Mouse (Mus musculus) embryonic facial prominence, embryonic 10.5 days (tissue): ENCODE measurements around the gene Cd200r3. TPM values are rescaled to one million over a fixed set of nuclear protein-coding genes. Genes with fewer than 3 reads are reported as not detected.

Experiments
- DNase-seq: peaks from one replicate; pipeline ENCODE4 v3.0.0-alpha.2; 2017; ENCODE audit warnings: low spot score
- H3K27ac ChIP-seq: fragments of 300-500 bp; sonication (generic); replicated peaks from 2 replicates; pipeline ENCODE4 v1.5.1; 2016; ENCODE audit warnings: mild to moderate bottlenecking
- H3K27me3 ChIP-seq: fragments of 300-500 bp; sonication (generic); replicated peaks from 2 replicates; pipeline ENCODE4 v1.6.1; 2016; ENCODE audit warnings: low read depth, mild to moderate bottlenecking; ENCODE audit not compliant: poor library complexity, severe bottlenecking
- H3K36me3 ChIP-seq: fragments of 300-500 bp; sonication (generic); replicated peaks from 2 replicates; pipeline ENCODE4 v1.6.1; 2016; ENCODE audit warnings: mild to moderate bottlenecking, moderate library complexity
- H3K4me1 ChIP-seq: fragments of 300-500 bp; sonication (generic); 2 replicates; pipeline ENCODE4 v1.6.1; 2016
- H3K4me3 ChIP-seq: fragments of 300-500 bp; sonication (generic); 2 replicates; pipeline ENCODE4 v1.5.1; 2016; ENCODE audit warnings: mild to moderate bottlenecking, moderate library complexity
- H3K9me3 ChIP-seq: fragments of 300-500 bp; sonication (generic); 2 replicates; pipeline ENCODE4 v1.6.1; 2016; ENCODE audit warnings: mild to moderate bottlenecking
- WGBS: fragments of 180-500 bp; shearing (Covaris S2); methylation state at CpG from one replicate; pipeline ENCODE4 v1.1.7; 2016; 5-methylcytosine and 5-hydroxymethylcytosine counted together
- polyA plus RNA-seq: library from polyadenylated mRNA; unstranded; fragments of >200 nt; fragmentation: Nextera tagmentation; extraction: Ambion mirVana; gene quantifications from 2 replicates; pipeline ENCODE4 v1.2.1, GENCODE M21; 2016

Gene Cd200r3
- not detected in 2 replicates for polyA plus RNA-seq

DNA sequence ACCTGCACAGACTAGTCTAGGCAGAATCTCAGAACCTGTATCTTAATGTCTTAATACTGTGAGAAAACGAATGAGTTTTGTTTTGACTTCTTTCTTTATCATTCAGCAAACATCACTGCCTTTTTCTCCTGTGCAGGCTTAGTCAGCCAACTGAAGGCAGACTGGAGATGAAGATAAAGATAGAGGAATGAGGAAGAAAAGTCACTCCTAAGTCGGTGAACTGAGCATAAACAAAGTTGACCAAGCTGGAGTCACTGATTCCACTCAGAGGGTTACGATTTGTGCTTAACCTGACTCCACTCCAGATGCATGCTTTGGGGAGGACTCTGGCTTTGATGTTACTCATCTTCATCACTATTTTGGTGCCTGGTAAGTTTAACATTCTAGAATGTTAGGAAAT lies at the start of gene Cd200r3:
TSS of gene Cd200r3 (plus strand) at position 211 of the 400 bp plus-strand sequence.
- Histone ChIP-seq H3K4me3 (no peak within 1 kb of the TSS), H3K4me1 (no peaks in the 10 kb centered on the region), H3K9me3 (no peaks in the 10 kb centered on the region), H3K27ac (no peak within 1 kb of the TSS), H3K36me3 (no peaks in the 10 kb centered on the region), H3K27me3 (no peaks in the 10 kb centered on the region)
- WGBS: 76% methylated on average over 3 of the region's 3 CpGs
- DNase-seq: no peak

DNA sequence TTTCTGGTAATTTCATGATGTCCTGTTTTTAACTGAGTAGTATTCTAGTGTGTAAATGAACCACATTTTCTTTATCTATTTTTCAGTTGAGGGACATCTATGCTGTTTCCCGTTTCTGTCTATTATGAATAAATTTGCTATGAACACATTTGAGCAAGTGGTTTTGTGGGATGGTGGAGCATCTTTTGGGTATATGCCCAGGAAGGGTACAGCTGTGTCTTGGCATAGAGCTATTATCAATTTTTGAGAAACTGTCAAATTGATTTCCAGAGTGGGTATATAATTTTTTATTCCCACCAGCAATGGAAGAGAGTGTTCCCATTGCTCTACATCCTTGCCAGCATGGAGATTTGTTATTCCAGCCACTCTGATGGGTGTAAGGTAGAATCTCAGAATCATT lies 11.5 kb upstream of the Cd200r3 start:
- Histone ChIP-seq H3K27ac (no peak overlapping the region), H3K27me3 (no peaks in the 10 kb centered on the region), H3K36me3 (no peaks in the 10 kb centered on the region), H3K4me1 (no peaks in the 10 kb centered on the region), H3K9me3 (no peaks in the 10 kb centered on the region), H3K4me3 (no peak overlapping the region)
- DNase-seq: no peak
- 96% methylated on average over 1 of the region's 1 CpGs for WGBS

DNA sequence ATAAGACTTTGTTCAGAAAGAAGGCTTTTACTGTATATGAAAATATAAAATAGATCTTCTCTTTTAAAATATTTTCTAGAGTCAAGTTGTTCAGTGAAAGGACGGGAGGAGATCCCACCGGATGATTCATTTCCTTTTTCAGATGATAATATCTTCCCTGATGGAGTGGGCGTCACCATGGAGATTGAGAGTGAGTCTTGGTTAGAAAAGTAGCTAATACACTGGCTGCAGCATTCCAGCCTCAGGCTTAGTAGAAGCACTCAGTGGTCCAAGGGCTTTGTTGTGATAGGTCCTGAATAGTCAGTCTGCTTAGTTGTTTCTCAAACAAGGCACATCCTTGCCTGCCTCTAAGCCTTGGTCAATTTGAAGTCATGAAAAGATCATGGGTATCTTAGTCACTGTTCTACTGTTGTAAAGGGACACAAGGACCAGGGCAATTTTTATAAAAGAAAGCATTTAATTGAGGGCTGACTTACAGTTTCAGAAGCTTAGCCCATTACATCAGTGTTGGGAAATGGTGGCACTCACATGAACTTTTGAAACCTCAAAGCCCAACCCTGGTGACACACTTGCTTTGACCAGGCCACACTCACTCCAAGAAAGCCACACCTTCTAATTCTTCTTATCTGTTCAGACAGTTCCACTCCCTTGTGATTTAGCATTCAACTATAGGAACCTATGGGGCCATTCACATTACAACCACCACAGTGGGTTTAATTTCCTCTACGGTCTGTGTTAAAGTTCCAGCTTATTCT lies 8.1 kb downstream of the Cd200r3 start:
- Histone ChIP-seq H3K27ac (no peak overlapping the region), H3K9me3 (no peaks in the 10 kb centered on the region), H3K4me1 (no peaks in the 10 kb centered on the region), H3K27me3 (no peaks in the 10 kb centered on the region), H3K36me3 (no peaks in the 10 kb centered on the region), H3K4me3 (no peak overlapping the region)
- WGBS: 83% methylated on average over 4 of the region's 4 CpGs
- DNase-seq: no peak

DNA sequence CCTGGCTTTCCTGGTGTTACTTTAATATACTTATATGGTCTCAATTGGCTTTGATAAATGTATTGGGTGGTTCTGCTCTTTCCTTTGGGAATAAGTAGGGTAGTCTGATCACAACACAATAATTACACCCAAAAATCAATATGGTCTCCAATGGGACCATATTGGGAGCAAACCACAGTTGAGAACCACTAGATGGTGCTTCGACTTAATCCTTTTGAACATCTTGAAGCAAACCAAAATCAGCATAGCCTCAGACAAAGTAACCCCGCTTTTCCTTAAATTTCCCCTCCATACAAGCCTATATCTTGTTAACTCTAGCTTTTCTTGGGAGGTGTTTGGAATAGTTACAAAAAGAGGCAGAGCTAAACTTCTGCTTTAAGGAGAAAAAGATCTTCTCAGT lies 18.8 kb downstream of the Cd200r3 start:
- H3K27ac ChIP-seq: no peak overlapping the region
- DNase-seq: no peak
- WGBS: 88% methylated on average over 2 of the region's 2 CpGs
- H3K4me3 ChIP-seq: no peak overlapping the region
- no peaks in the 10 kb centered on the region for H3K36me3 ChIP-seq
- no peaks in the 10 kb centered on the region; the same call in 1 of the 2 replicates for H3K27me3 ChIP-seq
- no peaks in the 10 kb centered on the region for H3K9me3 ChIP-seq
- H3K4me1 ChIP-seq: no peaks in the 10 kb centered on the region

DNA sequence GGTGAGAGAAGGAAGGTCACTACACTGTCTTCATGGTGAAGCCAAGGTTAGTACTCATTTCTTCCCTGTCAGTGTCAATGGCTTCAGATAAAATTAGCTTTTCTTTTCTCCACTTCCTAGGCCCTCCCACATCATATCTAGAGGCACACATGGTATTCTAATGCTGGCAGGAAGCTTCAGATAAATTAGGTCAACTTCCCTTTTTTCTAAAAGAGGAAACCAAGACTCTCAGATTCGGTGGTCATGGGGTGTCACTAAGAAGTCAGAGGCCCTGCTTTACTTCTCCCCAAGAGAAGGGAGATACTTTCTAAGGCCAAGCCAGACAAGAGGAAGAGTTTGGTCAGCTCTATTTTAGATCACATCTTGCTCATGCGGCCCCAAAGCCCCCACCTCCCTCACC lies 19.3 kb downstream of the Cd200r3 start:
- Histone ChIP-seq H3K4me1 (no peaks in the 10 kb centered on the region), H3K4me3 (no peak overlapping the region), H3K36me3 (no peaks in the 10 kb centered on the region), H3K27me3 (no peaks in the 10 kb centered on the region; the same call in 1 of the 2 replicates), H3K9me3 (no peaks in the 10 kb centered on the region), H3K27ac (no peak overlapping the region)
- 82% methylated on average over 2 of the region's 2 CpGs for WGBS
- no peak for DNase-seq

DNA sequence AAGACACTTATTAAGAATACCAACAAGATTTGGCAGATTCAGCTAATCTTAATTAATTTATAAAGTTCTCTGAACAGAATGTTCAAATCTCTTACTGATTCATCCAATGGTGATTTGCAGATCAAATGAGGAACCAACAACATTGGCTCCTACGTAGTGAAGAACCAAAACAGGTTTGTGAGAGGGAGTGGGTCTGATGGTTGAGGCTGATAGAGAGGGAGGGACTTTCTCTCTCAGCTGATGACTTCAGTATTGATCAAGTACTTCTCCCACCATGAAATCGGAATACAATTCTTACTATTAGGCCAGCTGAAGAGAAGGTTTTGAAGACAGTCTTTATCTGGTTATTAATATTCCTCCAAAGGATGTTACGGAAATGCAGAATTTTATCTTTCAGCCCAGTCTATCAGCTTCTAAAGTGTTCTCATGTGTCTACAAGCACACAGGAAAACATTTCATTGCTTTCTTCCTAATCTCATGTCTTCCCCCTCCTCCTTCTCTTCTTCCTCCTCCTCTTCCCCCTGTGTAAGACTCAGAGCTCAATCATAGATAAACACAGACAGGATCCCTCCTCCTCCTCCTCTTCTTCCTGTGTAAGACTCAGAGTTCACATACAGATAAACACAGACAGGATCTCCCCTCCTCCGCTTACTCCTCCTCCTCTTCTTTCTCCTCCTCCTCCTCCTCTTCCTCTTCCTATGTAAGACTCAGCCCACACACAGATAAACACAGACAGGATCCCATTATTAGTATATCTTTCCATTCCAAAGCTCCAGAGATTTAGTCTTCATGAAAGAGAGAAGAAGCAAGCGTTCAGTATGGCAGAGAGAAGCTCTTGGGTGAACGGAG lies 21.3 kb downstream of the Cd200r3 start:
- Histone ChIP-seq H3K9me3 (no peaks in the 10 kb centered on the region), H3K4me3 (no peak overlapping the region), H3K27me3 (no peaks in the 10 kb centered on the region; the same call in 1 of the 2 replicates), H3K36me3 (no peaks in the 10 kb centered on the region), H3K27ac (no peak overlapping the region), H3K4me1 (no peaks in the 10 kb centered on the region)
- no peak for DNase-seq
- WGBS: 90% methylated on average over 6 of the region's 6 CpGs

DNA sequence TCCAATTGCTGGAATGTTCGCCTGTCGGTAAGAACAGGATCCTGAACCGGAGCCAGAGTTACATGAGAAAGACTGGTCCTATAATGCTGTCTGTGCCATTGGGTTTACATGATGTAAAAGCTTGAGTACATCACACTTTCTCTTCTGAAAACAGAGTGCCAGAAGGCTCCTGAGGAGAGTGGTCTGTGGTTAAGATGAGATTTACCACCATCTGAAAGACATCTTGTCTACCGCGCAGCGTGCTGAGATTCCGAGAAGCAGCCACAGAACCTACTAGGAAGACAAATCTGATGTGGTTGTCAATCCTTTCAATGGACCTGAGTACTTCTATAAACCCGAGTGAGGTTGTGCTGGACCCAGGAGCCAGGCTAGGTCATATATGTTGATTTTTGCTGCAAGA lies 21.9 kb downstream of the Cd200r3 start:
- H3K36me3 ChIP-seq: no peaks in the 10 kb centered on the region
- no peaks in the 10 kb centered on the region for H3K9me3 ChIP-seq
- H3K4me3 ChIP-seq: no peak overlapping the region
- H3K27ac ChIP-seq: no peak overlapping the region
- 92% methylated on average over 8 of the region's 8 CpGs for whole genome bisulfite sequencing
- no peak for DNase-seq
- H3K4me1 ChIP-seq: no peaks in the 10 kb centered on the region
- no peaks in the 10 kb centered on the region; the same call in 1 of the 2 replicates for H3K27me3 ChIP-seq

DNA sequence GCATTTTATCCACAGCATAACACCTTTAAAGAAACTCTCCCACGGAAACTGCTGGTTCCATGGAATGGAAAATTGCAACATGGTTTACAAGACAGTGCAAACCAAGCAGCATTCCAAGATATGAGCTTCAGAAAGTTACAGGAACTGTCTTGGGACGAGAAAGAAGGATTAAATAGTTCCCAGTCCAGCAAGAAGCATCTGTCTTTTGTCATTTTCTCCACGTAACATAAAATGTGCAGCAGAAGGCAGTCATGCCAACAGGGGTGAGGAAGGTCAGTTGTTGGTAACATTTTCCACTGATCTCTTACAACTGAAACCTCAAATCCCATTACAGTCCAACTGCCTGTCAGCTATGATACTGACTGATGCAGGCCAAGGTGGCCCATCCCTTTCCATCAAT lies 22.4 kb downstream of the Cd200r3 start:
- Histone ChIP-seq H3K4me3 (no peak overlapping the region), H3K9me3 (no peaks in the 10 kb centered on the region), H3K27me3 (no peaks in the 10 kb centered on the region; the same call in 1 of the 2 replicates), H3K4me1 (no peaks in the 10 kb centered on the region), H3K27ac (no peak overlapping the region), H3K36me3 (no peaks in the 10 kb centered on the region)
- WGBS: 79% methylated on average over 3 of the region's 3 CpGs
- no peak for DNase-seq

DNA sequence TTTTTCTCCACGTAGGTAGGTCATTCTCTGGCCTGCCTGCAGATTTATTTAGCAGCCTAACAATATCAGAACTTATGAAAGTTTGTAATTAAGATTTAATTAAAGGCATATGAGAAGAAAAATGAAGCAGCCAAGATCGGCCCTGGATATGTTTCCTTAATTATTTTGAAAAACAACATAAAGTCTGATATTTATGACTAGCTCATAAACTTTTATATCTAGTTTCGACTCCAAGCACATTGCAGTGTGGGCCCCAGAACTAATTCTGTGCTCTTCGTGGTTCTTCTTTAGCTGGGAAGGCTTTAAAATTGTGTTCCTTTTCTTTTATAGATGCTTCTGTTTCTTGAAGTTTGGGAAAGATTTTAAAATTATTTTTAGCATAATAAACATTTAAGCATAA lies 23.4 kb downstream of the Cd200r3 start:
- Histone ChIP-seq H3K36me3 (no peaks in the 10 kb centered on the region), H3K4me3 (no peak overlapping the region), H3K27me3 (no peaks in the 10 kb centered on the region; the same call in 1 of the 2 replicates), H3K27ac (no peak overlapping the region), H3K9me3 (no peaks in the 10 kb centered on the region), H3K4me1 (no peaks in the 10 kb centered on the region)
- 87% methylated on average over 4 of the region's 4 CpGs for WGBS
- DNase-seq: no peak

DNA sequence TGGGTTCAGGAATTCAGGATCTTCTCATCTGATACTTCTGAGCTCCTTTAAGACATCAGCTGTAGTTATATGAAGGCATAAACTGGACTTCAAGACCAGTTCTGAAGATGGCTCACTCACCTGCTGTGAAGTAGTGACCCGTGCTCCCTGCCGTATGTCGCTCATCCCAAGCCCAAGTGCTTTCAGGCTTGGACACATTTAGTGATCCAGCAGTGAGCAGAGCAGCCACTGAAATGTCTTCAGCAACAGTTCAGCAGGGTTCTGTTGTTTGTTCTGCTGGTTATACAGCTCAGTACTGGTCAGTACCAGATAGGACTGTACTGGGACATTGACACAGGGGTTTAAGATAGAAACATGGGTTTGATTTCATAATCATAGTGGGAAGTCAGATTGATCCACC lies 24.6 kb downstream of the Cd200r3 start:
- 91% methylated on average over 3 of the region's 3 CpGs for WGBS
- DNase-seq: no peak
- Histone ChIP-seq H3K9me3 (no peaks in the 10 kb centered on the region), H3K27ac (no peak overlapping the region), H3K27me3 (no peaks in the 10 kb centered on the region; the same call in 1 of the 2 replicates), H3K4me1 (no peaks in the 10 kb centered on the region), H3K4me3 (no peak overlapping the region), H3K36me3 (no peaks in the 10 kb centered on the region)

DNA sequence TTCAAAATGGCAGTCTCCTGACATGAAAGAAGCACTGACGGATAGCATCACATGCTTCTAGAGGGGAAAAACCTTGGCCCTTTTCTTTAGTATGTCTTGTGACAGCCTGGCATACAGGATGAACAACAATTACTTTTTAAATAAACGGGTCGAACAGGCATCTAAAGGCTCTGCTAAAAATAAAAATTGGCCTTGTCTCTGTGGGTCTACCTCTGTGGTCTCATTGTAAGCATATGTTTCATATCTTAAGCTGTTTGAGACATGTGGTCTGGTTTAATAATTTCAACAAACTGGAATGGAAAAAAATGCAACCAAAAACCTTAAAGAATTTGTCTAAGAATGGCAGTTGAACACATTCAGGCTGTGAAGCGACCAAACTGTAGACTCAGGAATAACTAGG lies 27.4 kb downstream of the Cd200r3 start:
- Histone ChIP-seq H3K9me3 (0 out of 2 replicates have a peak, but pooled peaks cover 3% of the 10 kb centered on the region), H3K4me3 (no peak overlapping the region), H3K27ac (no peak overlapping the region), H3K27me3 (no peaks in the 10 kb centered on the region), H3K36me3 (no peaks in the 10 kb centered on the region), H3K4me1 (no peaks in the 10 kb centered on the region)
- no peak for DNase-seq
- 74% methylated on average over 4 of the region's 4 CpGs for WGBS

DNA sequence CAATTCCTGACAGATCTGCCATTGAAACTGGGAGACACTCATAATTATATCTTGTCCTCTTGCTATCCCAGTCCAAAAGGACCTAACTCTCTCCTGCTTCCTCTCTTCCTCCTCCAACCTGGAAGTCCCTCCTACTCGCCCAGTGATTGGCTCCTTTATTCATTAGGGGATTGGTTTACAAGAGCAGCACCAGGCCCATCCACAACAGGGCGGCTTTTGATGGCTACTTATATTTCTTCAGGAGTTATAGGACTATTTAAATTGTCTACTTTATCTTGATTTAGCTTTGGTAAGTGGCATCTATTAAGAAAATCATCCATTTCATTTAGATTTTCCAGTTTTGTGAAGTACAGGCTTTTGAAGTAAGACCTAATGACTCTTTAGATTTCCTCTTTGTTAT lies 30.6 kb downstream of the Cd200r3 start:
- Histone ChIP-seq H3K4me1 (peaks cover 3% of the 10 kb centered on the region; the same call in 1 of the 2 replicates), H3K27me3 (no peaks in the 10 kb centered on the region), H3K27ac (no peak overlapping the region), H3K36me3 (no peaks in the 10 kb centered on the region), H3K9me3 (0 out of 2 replicates have a peak, but pooled peaks cover 3% of the 10 kb centered on the region), H3K4me3 (no peak overlapping the region)
- 76% methylated on average over 2 of the region's 2 CpGs for WGBS
- no peak for DNase-seq

DNA sequence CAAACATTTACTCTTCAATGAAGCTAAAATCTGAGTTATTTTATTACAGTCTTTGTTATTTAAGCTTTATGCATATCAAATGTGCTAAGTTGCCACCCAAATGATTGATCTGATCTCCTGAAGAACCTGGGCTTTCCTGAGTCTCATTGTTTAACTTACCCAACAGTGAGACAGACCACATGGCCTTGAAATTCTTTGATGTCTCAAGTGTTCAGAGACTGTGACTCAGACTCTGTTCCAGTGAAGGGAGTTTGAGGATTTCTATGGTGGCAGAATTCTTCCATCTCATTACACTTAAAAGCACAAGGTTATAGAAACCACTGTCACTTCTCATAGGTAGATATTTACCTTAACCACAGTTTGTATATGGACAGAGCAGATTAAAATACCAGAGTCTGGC lies 32.6 kb downstream of the Cd200r3 start:
- H3K4me1 ChIP-seq: peaks cover 3% of the 10 kb centered on the region; the same call in 1 of the 2 replicates
- no peak overlapping the region for H3K27ac ChIP-seq
- DNase-seq: no peak
- H3K27me3 ChIP-seq: no peaks in the 10 kb centered on the region
- no peak overlapping the region for H3K4me3 ChIP-seq
- H3K36me3 ChIP-seq: no peaks in the 10 kb centered on the region
- 0 out of 2 replicates have a peak, but pooled peaks cover 3% of the 10 kb centered on the region for H3K9me3 ChIP-seq
